Mouse (Mus musculus) cerebellum, adult 2 months (tissue): Measurements from ENCODE around the gene Tigd4.

ENCODE experiments used
- CTCF ChIP-seq: fragments of 200-500 bp; IDR thresholded peaks from 2 replicates; pipeline ENCODE4 v1.5.1; 2011; ENCODE audit warnings: low read depth, mild to moderate bottlenecking, control low read depth, low read length, moderate library complexity, borderline replicate concordance; ENCODE audit not compliant: insufficient read depth
- POLR2A ChIP-seq: fragments of 200-500 bp; IDR thresholded peaks from 2 replicates; pipeline ENCODE4 v1.6.1; 2011; ENCODE audit warnings: low read length, control low read depth, borderline replicate concordance; ENCODE audit not compliant: insufficient read depth

- TF ChIP-seq CTCF = no peak
- no peak for TF ChIP-seq POLR2A
These were observed 22.5 kb downstream of the Tigd4 start for GRCm38 (mm10) chr3:84615856-84616225.
